Mouse (Mus musculus): ENCODE data around the gene Tfam.

DNA sequence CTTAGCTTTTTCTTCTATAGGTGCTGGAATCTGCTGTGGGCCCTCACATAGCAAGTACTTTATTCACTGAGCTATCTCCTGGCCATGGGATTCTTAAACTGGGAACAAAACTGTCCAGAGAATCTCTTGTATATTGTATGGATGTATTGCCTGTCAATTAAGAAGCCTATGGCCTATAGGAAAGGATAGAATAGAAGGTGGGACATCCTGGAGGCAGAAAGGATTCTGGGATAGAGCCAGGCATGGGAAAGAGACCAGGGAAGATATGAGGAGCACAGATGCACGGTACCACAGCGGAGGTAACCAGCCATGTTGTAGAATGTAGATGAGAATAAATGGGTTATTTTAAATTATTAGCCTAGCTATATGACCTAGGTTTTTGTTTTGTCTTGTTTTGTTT is 36.6 kb downstream of the Tfam start:
- no peak for TF ChIP-seq CTCF (IDR thresholded peaks at IDR 0.05; ENCODE audit: control insufficient read depth, insufficient read depth, insufficient replicate concordance, low read depth, low read length)
- no peak for TF ChIP-seq POLR2A (IDR thresholded peaks at IDR 0.05; ENCODE audit: control insufficient read depth, low read depth, low read length)
